ENCODE assay signal across 7 mouse cellular contexts in genomic region chr11:104231041-104231911, GRCm38 (mm10). TPM values are rescaled to one million over a fixed set of nuclear protein-coding genes. Genes with fewer than 3 reads are reported as not detected.
A peak's percentile ranks its signal among the peaks of the same experiment; 100 is the strongest.
DNase-seq lines count a peak whose midpoint lies in the region; ATAC-seq lines count a peak whose summit lies in the region.

Gene Mapt (plus strand): TSS chr11:104231390.

- no peaks in the 10 kb centered on the region for H3K9me3 ChIP-seq in embryonic facial prominence, embryonic 13.5 days
- H3K9me3 ChIP-seq in limb, embryonic 13.5 days, result no peaks in the 10 kb centered on the region
- no peaks in the 10 kb centered on the region for H3K9me3 ChIP-seq in midbrain, embryonic 15.5 days

- DNase-seq in adrenal gland, postnatal 36 days, result peak; percentile 94 to 96
- DNase-seq in heart, adult 8-10 months (ENCODE audit: low spot score), result peak; percentile 85
- DNase-seq in kidney, adult 9 months, result peak; percentile 89
- peak; percentile 24 to 73 for DNase-seq in spleen, postnatal 10 days (ENCODE audit: low spot score in 2 of 2)

- H3K4me1 ChIP-seq in embryonic facial prominence, embryonic 13.5 days, result peaks cover 36% of the 10 kb centered on the region
- H3K4me1 ChIP-seq in limb, embryonic 13.5 days, result peaks cover 28% of the 10 kb centered on the region
- peaks cover 34% of the 10 kb centered on the region for H3K4me1 ChIP-seq in midbrain, embryonic 15.5 days

- WGBS in embryonic facial prominence, embryonic 13.5 days, result under 1% methylated on average over 68 of the region's 94 CpGs
- under 1% methylated on average over 62 of the region's 94 CpGs for WGBS in limb, embryonic 13.5 days
- WGBS in midbrain, embryonic 15.5 days, result under 1% methylated on average over 85 of the region's 94 CpGs

- peak within 1 kb of the TSS; percentile 100 for H3K4me2 ChIP-seq in embryonic facial prominence, embryonic 13.5 days
- H3K4me2 ChIP-seq in limb, embryonic 13.5 days (replicated peaks), result peak within 1 kb of the TSS; percentile 96
- H3K4me2 ChIP-seq in midbrain, embryonic 15.5 days, result peak within 1 kb of the TSS; percentile 66

- peaks cover 58% of the 10 kb centered on the region for H3K27me3 ChIP-seq in embryonic facial prominence, embryonic 13.5 days
- H3K27me3 ChIP-seq in limb, embryonic 13.5 days, result peaks cover 75% of the 10 kb centered on the region
- no peaks in the 10 kb centered on the region for H3K27me3 ChIP-seq in midbrain, embryonic 15.5 days (replicated peaks)

- ATAC-seq in embryonic facial prominence, embryonic 13.5 days (ENCODE audit: insufficient number of reproducible peaks, insufficient read depth, low FRiP score, low TSS enrichment, low read depth), result peak; percentile 84
- peak; percentile 89 for ATAC-seq in limb, embryonic 13.5 days (ENCODE audit: low FRiP score, low read depth)
- ATAC-seq in midbrain, embryonic 15.5 days (replicated peaks), result peak; percentile 80

- peak within 1 kb of the TSS; percentile 61 for H3K4me3 ChIP-seq in embryonic facial prominence, embryonic 13.5 days
- peak within 1 kb of the TSS; percentile 62 for H3K4me3 ChIP-seq in limb, embryonic 13.5 days
- peak within 1 kb of the TSS; percentile 70 for H3K4me3 ChIP-seq in midbrain, embryonic 15.5 days

- H3K9ac ChIP-seq in embryonic facial prominence, embryonic 13.5 days, result peak within 1 kb of the TSS; percentile 72
- peak within 1 kb of the TSS; percentile 67 for H3K9ac ChIP-seq in limb, embryonic 13.5 days
- H3K9ac ChIP-seq in midbrain, embryonic 15.5 days, result peak within 1 kb of the TSS; percentile 98

- no peaks in the 10 kb centered on the region for H3K36me3 ChIP-seq in embryonic facial prominence, embryonic 13.5 days
- no peaks in the 10 kb centered on the region for H3K36me3 ChIP-seq in limb, embryonic 13.5 days
- no peaks in the 10 kb centered on the region for H3K36me3 ChIP-seq in midbrain, embryonic 15.5 days (replicated peaks)

- no peak within 1 kb of the TSS for H3K27ac ChIP-seq in embryonic facial prominence, embryonic 13.5 days
- H3K27ac ChIP-seq in limb, embryonic 13.5 days, result no peak within 1 kb of the TSS
- peak within 1 kb of the TSS; percentile 98 for H3K27ac ChIP-seq in midbrain, embryonic 15.5 days

RNA-seq across cellular contexts. Expression of gene Mapt, which starts in this region (rescaled TPM):
- 100 to 1,000 TPM; 104 to 156 TPM for total RNA-seq in adrenal gland, postnatal 36 days (2021)
- polyA plus RNA-seq in embryonic facial prominence, embryonic 13.5 days (2015; fragmentation: Nextera tagmentation; extraction: Ambion mirVana), result 9.7 and 10.5 TPM in 2 replicates
- 100 to 1,000 TPM in 1 of 4 experiments, 10 to 100 TPM in 3; 85.8 to 115 (median 96.0) TPM for total RNA-seq in heart, adult 8-10 months (2022)
- polyA plus RNA-seq in limb, embryonic 13.5 days (2015; fragmentation: Nextera tagmentation; extraction: Ambion mirVana), result 3.0 and 4.9 TPM in 2 replicates
- 1,028 and 1,112 TPM in 2 replicates for polyA plus RNA-seq in midbrain, embryonic 15.5 days (2015; fragmentation: Nextera tagmentation; extraction: Ambion mirVana)

Comparison
In these comparisons a context has a peak if more than half of its experiments do, and no peak if none do; other contexts are left out.
1. RNA of gene Mapt (polyA plus RNA-seq): 1,028 to 1,112 TPM in midbrain, embryonic 15.5 days; 9.7 to 10.5 TPM in embryonic facial prominence, embryonic 13.5 days and 3.0 to 4.9 TPM in limb, embryonic 13.5 days; every median in the first group is over 10 times any median in the second.
2. Peak in every context shown above with its lines, with median percentiles within 50 percentile points of each other: DNase-seq, ATAC-seq, H3K4me2 ChIP-seq, H3K4me3 ChIP-seq and H3K9ac ChIP-seq.